8 mouse cellular contexts compared by ENCODE assay signal in genomic region chrX:12839406-12840159, GRCm38 (mm10).
DNase-seq lines count a peak whose midpoint lies in the region; ATAC-seq and TF ChIP-seq lines count a peak whose summit lies in the region.

No protein-coding gene starts in this region.

- DNase-seq in gastrocnemius, adult 18-20 months (ENCODE audit: low spot score), result peak; percentile 53
- no peak for DNase-seq in gastrocnemius, postnatal 10 days
- peak; percentile 53 for DNase-seq in cerebellum, adult 11-12 months
- DNase-seq in forebrain, postnatal 0 days, result peak; percentile 83
- DNase-seq in layer of hippocampus, postnatal 36 days, result peak; percentile 18 to 29
- peak; percentile 70 for DNase-seq in lung, postnatal 25 days (ENCODE audit: low spot score)
- peak; percentile 87 for DNase-seq in retina, postnatal 1 day

- H3K4me2 ChIP-seq in forebrain, postnatal 0 days (ENCODE audit: low read depth), result peak overlapping the region; percentile 46
- peak overlapping the region; percentile 53 for H3K4me2 ChIP-seq in hindbrain, embryonic 16.5 days (ENCODE audit: low read length)

- H3K27me3 ChIP-seq in forebrain, postnatal 0 days (ENCODE audit: insufficient read depth, low read length), result no peaks in the 10 kb centered on the region
- H3K27me3 ChIP-seq in hindbrain, embryonic 16.5 days (replicated peaks; ENCODE audit: control insufficient read depth, insufficient read depth, low read length), result no peaks in the 10 kb centered on the region

- H3K27ac ChIP-seq in forebrain, postnatal 0 days (ENCODE audit: low read depth, low read length), result peak overlapping the region; percentile 91
- H3K27ac ChIP-seq in hindbrain, embryonic 16.5 days (ENCODE audit: low read depth, low read length), result peak overlapping the region; percentile 86

- WGBS in forebrain, postnatal 0 days, result 21% methylated on average over 11 of the region's 11 CpGs
- 17% methylated on average over 11 of the region's 11 CpGs for WGBS in hindbrain, embryonic 16.5 days

- H3K9ac ChIP-seq in forebrain, postnatal 0 days, result peak overlapping the region; percentile 43
- peak overlapping the region; percentile 36 for H3K9ac ChIP-seq in hindbrain, embryonic 16.5 days (ENCODE audit: low read depth, low read length)

- peak; percentile 77 for ATAC-seq in forebrain, postnatal 0 days
- ATAC-seq in hindbrain, embryonic 16.5 days, result peak; percentile 70

- peak overlapping the region; percentile 28 for H3K4me3 ChIP-seq in forebrain, postnatal 0 days (ENCODE audit: low read depth, low read length)
- peak overlapping the region; percentile 32 for H3K4me3 ChIP-seq in hindbrain, embryonic 16.5 days (ENCODE audit: low read length)

- TF ChIP-seq CTCF in forebrain, postnatal 0 days (IDR thresholded peaks at IDR 0.05; ENCODE audit: low read depth), result peak; percentile 66

- H3K9me3 ChIP-seq in forebrain, postnatal 0 days (ENCODE audit: low read length), result no peaks in the 10 kb centered on the region
- no peaks in the 10 kb centered on the region for H3K9me3 ChIP-seq in hindbrain, embryonic 16.5 days (ENCODE audit: control insufficient read depth, low read length)

- no peaks in the 10 kb centered on the region for H3K36me3 ChIP-seq in forebrain, postnatal 0 days (ENCODE audit: insufficient read depth)
- no peaks in the 10 kb centered on the region for H3K36me3 ChIP-seq in hindbrain, embryonic 16.5 days (ENCODE audit: control insufficient read depth, insufficient read depth, low read length)

- no peaks in the 10 kb centered on the region for H3K4me1 ChIP-seq in forebrain, postnatal 0 days (ENCODE audit: insufficient read depth)
- no peaks in the 10 kb centered on the region for H3K4me1 ChIP-seq in hindbrain, embryonic 16.5 days (ENCODE audit: control insufficient read depth, insufficient read depth, low read depth, low read length)
